Mouse (Mus musculus) spleen, embryonic (tissue): ENCODE measurements around the gene Gm9817.

ENCODE experiments used
- CTCF ChIA-PET: fragments of 350-600 bp; sonication (Branson Sonifier 250); formaldehyde crosslinking; loops from one replicate; lab custom pipeline; 2022; lab: Charles Lee

The Gm9817 gene

DNA sequence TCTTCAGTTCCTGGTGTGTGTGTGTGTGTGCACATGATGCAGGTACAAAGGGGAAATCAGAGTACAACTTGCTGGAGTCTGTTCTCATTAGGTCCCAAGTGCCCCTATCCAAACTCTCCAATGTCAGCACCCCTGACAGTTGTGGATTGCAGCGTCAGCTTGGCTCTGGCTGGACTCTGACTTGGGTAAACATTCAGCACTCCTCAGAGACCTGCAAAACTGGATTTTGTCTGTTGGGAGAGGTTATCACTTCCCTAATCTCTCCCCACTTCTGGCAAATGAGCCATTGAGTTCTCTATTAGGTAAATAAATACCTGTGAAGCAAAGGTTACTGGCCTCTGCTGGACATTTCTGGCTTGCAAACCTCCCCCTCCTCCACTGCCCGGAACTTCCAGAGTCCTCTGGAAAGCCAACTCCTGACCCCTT is 10.3 kb downstream of the Gm9817 start:
- CTCF ChIA-PET: no interaction called here

DNA sequence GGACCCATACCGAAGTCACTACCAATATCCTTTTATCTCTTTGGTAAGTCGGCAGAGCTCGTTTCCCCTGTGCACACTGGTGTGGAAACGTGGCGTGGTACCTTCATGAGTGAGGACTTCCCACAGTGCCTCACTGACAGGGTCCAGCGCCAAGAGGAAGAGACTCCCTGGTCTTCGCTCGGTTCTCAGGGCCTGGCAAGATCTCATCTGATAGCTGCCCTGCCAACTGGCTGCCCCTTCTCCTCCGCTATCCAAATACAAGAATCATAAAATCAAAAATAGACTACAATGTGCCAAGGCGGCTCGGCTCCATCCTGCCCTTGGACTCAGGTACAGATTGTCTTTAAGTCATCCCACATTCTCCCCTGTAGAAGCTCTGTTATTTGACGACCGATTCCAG is 11.4 kb downstream of the Gm9817 start:
- CTCF ChIA-PET: no interaction called here

DNA sequence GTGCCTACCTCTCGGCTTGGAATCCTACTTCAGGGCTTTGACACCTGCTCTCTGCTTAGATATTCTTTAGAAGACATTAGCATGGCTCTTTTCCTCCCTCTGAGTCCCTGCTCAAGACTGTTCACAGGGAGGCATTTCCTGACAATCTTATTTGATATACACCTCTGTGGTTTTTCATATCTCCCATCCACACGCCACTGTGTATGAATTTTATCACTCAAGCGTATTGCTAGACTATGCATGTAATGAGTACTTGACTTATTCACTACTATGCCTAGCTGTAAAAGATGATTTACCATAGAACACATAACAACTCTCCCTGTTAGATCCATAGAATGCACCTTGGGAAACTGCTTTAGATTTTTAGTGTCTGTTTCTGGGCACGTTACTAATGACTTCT is 14.3 kb downstream of the Gm9817 start:
- CTCF ChIA-PET: no interaction called here

DNA sequence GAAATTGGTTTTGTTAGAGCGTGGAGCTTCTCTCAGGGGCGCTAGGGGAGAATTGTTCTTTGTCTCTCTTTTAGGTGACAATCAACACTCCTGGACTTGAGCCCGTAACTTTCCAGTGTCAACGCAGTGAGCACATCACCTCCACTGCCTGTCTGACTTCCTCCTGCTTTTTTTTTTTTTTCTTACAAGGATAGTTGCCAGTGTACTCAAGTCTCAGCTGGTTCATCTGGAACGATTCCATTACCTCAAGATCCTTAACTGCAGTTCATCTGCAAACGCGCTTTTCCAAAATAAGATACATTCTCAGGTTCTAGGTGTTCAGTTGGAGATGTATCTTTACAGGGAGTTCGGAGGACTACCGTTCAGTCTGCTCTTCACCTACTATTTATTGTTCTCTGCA is 16.5 kb downstream of the Gm9817 start:
- CTCF ChIA-PET: no interaction called here

DNA sequence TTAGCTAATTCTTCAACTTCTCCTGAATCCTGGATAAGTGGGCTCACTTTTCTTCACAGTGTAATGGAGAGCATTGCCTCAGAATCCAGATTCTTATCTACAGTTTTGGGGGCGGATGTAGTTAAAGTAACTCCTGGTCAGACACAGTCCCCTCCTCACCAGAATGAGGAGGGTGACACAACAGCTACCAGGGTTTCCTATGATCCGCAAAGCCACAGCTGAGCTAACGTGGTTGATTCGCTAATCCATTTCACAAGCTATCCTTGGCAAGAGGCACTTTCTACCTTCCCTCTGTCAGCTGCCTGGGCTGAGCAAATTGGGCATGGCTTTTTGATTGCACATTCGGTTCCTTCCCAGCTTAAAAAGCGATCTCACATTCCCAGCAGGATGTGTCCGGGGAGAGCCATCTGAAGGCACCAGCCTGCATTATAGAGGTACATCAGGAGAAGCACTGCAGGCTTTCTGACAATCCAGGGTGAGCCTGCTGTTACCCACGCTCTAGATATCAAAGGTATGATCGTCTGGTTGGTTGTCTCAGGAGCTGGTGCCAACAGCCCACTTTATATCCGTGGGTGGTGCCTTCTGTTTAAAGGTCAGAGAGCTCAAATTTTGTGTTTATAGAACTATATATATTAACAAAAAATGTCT is 21.2 kb downstream of the Gm9817 start:
- CTCF ChIA-PET: no interaction called here

DNA sequence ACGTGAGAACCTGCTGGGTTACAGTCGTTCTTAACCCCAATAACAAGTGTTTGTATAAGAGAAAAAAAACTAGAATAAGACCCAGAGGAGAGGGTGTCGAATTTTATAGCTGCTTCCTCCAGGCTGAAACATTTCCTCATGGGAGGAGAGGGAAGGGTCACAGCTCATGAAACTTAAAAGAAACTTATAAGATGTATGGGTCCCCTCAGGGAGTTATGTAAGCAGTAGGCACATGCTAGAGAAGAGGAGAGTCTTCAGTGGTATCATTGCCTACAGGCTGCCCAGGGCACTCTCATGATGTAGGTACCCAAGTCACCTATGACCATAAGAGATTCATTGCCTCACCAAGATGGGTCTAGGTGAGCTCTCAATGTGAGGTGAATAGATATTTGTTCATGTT is 28.0 kb downstream of the Gm9817 start:
- CTCF ChIA-PET: no interaction called here

DNA sequence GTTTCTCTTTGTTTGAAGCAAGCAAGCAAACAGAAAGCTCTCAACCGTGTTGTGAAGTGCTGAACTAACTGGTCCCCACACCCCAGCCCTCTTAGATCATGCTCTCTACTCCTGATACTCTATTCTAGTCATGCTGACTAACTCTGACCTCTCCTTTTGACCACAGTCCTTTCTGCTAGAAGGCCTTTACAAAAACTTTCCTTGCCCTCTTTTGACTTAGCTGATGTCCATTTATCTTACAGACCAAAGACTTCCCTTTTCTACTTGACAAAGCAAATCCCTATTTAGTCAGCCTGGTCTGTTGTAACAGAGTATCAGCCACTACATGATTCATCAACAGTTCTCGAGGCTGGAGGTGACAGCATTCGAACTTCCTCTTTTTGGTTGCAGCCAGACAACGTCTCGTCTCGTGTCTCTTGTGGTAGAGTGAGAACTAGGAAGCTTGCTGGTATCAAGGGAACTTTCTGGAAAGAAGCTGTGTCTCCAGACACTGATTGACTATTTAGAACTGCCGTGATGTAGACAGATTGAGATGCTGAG is 30.4 kb downstream of the Gm9817 start:
- CTCF ChIA-PET: interaction anchor here (1.0 kb wide), 1 partner anchor 9 kb away, joined by 3 read pairs; no protein-coding TSS in a partner anchor

DNA sequence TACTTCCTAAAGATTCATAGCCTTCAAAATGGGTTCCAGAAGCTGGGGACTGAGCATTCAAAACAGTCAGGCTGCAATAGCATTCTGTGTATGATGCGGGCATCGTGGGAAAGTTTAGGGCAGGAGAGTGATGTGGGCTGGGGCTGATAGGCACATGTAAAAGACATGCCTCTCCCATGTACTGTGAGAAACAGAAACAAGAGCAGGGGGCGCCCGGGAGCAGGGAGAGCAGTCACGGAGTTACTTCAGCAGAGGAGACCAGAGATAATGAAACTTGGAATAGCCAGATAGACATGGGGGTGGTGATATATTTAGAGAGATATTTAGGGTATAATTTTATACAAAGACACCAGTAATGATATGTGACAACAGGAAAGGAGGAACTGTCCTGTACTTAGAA is 39.9 kb downstream of the Gm9817 start:
- CTCF ChIA-PET: no interaction called here

DNA sequence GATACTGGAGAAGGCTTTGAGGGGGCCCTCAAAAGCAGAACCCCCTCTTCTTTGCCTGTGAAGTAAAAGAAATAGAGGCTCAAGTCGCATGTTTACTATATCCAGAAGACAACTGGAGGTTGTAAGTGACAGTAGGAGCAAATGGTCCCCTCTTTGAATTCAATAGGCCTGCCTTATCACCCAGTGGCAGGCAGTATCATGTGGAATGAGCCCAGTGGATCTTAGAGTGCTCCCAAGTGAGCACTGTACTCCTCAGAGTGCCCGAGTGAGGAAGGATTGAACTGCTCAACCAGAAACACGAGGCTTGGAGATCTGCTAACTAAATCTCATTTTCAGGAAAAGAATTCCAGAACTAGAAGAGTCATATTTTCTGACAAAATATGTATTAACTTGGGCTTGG is 40.3 kb downstream of the Gm9817 start:
- CTCF ChIA-PET: no interaction called here
